Mouse (Mus musculus) liver, postnatal 0 days (tissue): ENCODE measurements around the gene Syncrip.
"Not testable (repeated sequence)": the region's sequence is repeated elsewhere in the genome, so short reads cannot be mapped to it uniquely, and the experiment has no call there.

Experiments used
- CTCF ChIP-seq: sonication (generic); IDR thresholded peaks from 2 replicates; pipeline ENCODE4 v1.5.1; 2016; ENCODE audit warnings: antibody characterized with exemption, low read depth
- EP300 ChIP-seq: IDR thresholded peaks from 2 replicates; pipeline ENCODE4 v1.6.1; 2016; ENCODE audit warnings: antibody characterized with exemption, low read depth, mild to moderate bottlenecking

DNA sequence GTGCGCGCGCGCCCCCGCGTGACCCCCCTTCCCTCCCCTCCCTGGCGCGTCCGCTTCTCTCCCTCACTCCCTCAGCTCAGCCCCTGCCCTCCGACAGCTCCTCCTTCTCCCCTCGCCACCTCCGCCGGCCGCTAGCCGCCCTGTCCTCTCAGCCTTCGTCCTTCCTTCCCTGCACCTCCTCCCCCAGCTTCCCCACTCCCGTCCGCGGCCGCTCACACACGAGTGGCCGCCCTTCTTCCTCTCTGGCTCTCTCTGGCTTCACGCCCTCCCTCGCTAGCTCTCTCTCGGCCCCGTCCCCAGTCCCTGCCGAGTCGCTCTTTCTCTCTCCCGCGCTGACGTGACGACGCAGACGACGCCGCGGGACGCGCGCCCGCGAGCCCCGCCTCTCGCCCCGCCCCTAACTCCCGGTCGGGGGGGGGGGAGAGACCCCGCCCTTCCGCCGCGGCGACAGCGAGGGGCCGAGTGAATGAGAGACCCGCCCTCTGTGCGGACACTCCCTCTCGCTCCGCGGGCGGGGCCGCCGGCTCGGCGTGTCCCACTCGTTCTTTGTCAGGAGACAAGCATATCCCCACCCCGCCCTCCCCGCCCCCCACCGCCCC is at the start of gene Syncrip:
- not testable (repeated sequence) for TF ChIP-seq CTCF, EP300
